Mouse (Mus musculus): ENCODE data around the gene Ect2.

Ect2 gene

DNA sequence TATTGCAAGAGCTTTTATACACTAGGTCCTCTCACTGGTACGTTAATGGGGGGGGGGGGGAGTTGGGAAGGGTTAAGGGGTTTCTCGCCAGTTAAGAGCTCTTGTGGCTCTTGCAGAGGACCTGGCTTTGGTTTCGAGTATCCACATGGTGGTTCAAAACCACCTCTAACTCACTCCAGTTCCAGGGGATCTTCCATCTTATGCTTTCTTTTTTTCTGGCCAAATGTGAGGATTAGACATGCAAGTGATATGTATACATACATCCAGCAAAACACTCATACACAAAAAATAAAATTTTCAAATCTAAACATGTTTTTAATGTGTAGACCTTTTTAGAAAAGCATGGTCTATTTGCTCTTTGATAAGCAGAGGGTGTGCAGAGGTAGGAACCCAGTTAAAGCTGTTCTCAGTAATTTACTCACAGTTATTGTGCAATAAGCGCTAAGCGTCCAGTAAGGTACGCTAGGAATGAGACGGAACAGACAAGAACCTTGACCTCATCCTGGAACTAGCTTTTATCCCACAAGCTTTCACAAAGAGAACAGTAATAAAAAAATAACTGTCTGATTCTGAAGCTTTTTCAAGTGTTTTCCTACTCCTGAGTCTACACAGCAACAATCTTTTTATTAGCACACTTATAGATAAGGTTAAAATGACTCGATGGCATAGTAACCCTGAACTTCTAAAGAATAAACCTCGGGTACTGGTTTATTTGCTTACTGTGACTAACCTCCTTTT is 2.3 kb upstream of the Ect2 start:
- no peak for DNase-seq

DNA sequence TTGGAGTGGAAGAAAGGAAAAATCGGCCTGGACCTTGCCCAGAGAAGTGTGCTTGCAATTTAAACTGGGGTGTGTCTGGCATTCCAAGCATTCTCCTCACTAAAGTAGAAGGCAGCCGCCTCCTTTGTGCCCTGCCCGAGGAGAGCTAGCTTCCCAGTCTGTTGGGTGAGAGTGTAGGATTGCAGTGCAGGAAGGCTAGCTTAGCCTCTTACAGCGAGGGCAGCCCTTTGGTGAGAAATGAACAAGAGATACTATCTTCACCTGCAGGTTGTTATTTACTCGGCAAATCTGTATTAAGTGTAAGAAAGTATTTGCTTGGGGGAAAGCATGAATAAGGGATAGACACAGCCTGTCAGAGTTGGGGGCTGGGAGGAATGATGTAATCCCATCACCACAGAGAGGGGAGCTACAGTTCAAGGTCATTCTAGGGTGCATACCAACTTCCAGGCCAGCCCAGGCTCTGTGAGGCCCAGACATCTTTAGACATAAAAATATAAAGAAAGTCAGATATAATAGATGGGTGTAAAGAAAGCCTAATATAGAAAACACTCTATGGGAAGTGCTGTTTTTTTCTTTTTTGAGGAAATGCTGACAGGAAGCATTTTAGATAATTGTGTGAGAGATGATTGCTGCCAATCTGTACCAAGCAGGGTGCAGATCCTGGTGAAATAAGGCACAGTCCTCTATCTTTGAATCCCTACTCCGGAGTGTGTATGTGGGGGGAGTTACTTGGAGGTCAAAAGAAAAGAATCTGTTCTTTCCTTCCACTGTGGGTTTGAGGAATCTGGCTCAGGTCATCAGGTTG is 1.6 kb upstream of the Ect2 start:
- no peak for DNase-seq

DNA sequence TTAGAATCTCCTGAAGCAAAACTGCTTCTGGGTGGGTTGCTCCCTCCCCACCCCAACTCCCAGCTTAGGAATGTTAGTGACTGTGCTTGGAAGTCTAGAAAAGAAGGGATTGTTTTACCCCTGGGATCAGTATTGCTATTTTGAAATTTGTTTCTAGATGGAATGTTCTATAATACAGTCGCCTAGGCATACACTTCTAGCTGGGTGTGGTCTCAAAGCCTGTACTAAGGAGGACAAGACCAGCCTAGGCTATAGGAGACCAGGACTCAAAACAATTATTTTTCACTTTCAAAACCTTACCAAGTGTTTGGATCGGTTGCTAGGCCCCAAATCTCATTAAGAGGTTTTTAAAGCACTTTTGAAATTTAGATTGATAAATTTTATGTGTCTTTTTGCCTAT is 602 bp upstream of the Ect2 start:
- DNase-seq: no peak

DNA sequence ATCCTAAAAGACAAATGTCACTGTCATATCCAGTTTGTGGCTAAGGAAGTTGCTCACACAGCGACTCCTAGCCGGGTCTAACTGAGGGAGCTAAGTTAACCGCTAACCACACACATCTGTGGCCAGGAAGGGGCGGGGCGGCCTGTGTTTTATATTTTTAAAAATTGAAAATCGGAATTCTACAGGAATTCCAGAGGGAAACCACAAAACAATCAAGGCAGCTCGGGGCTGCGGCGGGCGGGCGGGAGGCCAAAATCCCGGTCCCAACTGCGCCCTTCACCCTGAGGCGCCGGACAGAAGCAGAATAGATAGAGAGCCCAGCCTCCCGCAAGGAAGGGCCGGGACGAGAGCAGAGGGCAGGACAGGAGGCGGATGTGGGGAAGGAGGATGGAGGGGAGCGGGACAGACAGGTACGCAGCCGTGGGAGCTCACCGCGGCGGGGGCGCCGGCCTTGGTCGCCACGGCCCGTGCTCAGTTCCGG is 447 bp downstream of the Ect2 start:
- no peak for DNase-seq

DNA sequence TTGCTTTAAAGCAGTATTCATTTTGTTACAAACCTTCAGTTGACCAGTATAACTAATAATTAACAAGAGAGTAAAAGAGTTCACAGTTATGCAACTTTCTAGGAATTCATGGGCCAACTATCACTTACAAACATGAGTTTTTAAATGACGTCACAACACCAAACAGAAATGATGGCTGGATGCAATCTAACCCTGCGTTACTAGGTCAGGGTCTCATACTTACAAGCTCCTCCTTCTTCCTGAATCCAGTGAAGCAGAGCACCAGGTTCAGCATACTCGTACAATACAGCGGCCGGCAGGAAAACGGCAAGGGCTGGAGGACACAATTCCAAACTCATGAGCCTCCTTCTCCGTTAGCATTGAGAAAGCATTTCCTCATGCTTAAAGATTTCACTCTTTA is 7.9 kb downstream of the Ect2 start:
- no peak for DNase-seq

DNA sequence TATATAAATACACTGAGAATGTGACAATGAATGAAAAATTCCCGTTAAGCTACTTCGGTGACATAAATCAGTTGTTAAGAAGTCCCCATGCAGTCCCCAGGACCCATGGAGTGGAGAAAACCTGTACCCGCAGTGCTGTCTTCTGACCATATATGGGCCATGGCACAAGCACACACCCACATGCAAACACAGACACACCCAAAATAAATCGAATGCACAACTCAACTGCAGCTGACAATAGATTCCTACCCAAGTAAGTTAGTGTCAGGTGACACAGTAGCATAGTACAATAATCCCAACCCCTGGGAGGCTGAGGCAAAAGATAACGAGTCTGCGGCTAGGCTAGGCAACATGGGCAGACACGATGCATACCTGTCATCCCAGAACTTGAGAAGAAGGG is 10.1 kb downstream of the Ect2 start:
- no peak for DNase-seq

DNA sequence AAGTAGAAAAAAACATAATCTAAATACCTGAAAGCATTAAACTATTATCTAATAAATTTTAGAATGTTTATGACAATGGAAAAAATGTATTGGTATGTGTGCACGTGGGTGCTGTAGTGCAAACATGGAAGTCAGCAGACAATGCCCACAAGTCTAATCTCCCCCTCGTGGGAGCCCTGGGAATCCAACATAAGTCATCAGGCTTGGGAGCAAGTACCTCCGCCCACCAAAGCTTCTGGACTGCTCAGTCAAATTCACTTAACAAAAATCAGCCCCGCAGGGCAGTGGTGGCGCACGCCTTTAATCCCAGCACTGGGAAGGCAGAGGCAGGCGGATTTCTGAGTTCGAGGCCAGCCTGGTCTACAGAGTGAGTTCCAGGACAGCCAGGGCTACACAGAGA is 13.6 kb downstream of the Ect2 start:
- no peak for DNase-seq

DNA sequence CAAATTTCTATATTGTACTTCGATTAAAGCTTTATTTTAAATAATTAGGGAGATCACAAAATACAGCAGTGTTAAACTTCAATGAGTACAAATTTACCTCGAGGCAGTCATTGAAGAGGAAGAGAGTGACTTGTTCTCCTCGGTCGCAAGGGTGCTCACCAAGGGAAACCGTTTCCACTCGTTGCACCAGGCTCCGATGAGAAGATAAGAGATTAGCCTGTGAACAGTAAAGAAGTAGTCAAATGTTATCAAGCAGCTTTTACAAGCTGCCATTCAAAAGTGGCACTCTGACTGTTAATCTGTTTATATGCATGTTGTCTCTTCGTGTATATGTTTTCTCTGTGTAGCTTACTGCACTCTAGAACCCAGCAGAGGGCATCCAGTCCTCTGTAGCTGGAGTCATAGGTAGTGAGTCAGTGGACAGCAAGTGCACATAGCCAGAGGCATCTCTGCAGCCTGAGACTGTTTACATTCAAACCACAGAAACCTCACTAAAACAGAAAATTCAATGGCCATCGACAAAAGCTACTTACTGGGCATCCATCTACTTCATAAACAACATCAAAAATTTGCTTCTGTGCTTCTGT is 31.7 kb downstream of the Ect2 start:
- DNase-seq: no peak

DNA sequence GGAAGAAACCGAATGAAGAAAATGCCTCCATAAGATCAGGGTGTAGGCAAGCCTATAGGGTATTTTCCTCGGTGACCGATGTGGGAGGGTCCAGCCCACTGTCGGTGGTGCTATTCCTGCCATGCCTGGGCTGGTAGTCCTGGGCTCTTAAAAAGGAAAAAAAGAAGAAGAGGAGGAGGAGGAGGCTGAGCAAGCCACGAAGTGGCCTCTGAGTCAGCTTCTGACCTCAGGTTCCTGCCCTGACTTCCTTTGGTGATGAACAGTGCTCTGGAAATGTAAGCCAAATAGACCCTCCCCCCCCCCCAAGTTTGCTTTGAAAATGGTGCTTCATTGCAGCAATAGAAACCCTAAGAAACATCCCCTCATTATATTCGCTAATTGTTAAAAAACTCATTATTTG is 32.7 kb downstream of the Ect2 start:
- no peak for DNase-seq

DNA sequence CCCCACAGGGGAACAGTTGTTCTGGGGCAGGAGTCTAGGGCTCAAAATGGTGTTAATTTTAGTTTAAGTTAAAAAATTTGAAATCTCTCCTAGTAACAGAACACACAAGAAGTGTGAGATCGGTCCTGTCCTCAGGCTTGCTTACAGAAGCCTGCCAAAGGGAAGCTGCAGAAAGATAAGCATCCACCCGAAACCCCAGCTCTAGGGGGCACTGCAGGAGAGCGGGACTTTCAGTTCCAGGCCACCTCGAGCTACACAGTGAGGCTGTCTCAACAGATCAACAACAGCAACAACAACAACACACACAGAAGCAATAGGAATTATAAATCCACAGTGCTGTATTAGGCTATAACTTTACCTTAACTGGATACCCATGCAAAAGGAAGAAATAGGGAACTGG is 35.5 kb downstream of the Ect2 start:
- no peak for DNase-seq

DNA sequence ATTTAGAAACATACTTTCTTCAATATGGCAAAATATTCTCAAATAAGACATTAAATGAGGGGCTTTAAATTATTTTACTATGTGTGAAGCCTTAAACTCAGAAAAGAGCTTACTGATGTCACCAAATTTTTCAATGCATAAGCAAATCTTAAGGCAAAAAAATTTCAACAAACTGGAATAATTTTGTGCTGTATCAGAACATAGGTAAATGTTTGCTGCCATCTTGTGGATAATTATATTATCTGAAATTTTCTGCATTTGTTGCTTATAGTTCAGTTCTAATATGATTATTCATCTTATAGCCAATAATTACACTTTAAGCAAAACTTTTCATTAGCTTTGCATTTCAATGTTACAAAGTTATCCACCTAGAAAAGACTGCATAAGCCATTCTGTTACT is 42.8 kb downstream of the Ect2 start:
- no peak for DNase-seq

DNA sequence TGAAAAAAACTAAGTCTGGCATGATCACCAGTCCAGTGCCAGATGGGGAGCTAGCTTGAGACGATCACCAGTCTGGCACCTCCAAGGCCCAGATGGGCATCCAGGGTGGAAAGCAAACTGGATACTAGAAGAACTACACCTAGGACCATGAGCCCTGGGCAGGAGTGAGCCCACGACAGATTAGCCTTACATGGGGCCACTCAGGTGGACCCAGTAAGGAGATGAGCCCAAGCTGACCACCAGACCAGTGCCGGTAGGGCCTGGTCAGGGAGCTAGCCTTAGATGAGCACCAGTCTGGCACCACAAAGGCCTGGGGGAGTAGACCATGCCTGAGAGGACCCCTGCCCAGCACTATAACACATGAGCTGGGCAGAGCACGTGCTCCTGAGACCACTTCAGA is 44.6 kb downstream of the Ect2 start:
- no peak for DNase-seq

DNA sequence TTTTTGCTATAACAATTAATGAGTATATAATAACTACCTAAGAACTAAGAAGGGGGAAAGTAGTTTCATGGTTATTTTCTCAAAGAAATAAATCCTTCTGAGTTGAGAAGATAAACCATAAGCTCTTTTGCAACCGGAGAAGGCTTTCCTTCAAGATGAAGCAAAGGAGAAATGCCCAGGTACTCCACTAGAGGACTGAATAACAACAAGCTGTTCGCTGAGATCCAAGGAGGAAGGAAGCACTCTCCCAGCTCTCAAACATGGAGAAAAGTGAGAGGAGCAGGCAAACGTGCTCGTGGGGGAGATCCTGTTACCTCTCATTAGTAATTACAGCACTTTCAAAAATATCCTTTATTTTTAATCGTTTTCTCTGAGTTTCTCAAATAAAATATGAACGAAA is 46.5 kb downstream of the Ect2 start:
- no peak for DNase-seq

DNA sequence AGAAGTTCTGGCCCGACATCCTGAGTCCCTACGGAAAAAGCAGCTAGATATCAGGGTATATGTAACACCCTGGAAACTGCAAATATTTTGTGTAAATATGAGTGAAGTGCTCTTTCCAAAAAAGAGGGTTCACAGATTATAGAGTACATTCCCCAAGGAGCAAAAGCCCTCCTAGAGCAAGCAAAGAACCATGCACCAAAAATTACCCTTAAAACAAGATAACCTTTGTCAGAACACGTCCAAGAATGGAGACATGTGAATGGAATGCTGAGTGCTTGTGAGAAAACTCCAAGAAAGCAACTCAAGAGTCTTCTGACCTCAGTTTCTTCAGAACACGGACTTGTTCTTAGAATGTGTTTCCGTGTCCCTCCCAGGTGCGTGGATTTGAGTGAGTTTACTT is 50.7 kb downstream of the Ect2 start:
- no peak for DNase-seq

DNA sequence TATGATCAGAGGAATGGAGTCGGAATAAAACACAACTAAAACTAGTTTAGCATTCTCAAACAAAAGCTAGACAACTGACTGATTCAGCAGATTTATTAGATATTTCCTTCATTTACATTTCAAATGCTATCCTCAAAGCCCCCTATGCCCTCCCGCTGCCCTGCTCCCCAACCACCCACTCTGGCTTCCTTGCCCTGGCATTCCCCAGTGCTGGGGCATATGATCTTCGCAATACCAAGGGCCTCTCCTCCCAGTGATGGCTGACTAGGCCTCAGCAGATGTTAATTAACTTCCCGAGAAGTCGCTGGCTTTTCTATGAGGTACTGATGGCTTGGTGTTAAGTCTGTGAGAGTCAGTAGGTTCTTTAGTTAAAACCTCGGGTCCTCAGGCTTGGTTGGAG is 55.0 kb downstream of the Ect2 start:
- DNase-seq: no peak

DNA sequence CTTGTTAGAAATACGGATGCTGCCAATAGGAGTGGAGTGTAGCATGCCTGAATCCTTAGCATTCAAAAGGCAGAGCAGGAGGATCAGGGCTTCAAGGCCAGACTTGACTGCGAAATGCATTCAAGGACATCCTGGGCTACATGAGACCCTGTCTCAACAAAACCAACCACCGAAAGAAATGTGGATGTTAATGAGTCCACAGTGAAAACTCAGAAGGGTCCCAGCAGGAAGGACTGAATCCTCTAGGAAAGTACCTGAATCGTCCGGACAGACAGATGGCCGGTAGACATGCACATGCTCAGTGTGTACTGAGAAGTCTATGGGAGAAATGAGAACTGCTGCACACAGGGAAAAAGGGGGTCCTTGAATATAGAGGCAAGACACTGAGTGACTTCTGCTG is 67.5 kb downstream of the Ect2 start:
- no peak for DNase-seq

DNA sequence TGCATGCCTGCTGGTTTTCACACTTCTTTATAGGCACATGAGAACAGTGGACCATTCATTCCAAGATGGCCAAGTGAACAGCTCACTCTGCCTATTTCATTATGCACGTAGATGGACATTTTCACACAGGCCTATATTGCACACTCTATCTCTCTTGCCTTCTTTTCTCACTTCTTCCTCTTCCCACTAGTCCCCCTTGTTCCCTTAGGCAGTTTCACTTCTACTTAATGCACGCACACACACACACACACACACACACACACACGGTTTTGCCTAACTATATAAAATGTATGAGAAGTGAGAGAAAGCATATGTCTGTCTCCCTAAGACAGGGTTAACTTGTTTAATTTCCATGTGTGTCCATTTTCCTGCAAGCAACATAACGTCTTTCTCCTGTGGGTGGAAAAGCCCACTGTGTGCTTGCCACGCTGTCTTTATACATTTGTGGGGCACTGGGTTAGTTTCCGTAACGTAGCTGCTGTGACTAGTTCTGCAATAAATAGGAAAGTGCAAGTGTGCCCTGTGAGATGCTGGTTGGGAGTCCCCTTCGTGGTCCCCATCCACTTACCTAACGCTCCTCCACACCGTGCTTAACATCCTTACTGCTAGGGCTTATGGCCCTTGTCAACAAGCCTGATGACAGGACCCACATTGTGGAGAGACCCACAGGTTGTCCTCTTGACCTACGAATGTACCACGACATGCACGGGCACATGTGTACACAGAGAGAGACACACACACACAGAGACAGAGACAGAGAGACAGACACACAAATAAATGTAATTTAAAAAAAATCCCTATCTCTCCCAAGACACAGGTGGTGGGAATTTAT is 72.2 kb downstream of the Ect2 start:
- DNase-seq: no peak

DNA sequence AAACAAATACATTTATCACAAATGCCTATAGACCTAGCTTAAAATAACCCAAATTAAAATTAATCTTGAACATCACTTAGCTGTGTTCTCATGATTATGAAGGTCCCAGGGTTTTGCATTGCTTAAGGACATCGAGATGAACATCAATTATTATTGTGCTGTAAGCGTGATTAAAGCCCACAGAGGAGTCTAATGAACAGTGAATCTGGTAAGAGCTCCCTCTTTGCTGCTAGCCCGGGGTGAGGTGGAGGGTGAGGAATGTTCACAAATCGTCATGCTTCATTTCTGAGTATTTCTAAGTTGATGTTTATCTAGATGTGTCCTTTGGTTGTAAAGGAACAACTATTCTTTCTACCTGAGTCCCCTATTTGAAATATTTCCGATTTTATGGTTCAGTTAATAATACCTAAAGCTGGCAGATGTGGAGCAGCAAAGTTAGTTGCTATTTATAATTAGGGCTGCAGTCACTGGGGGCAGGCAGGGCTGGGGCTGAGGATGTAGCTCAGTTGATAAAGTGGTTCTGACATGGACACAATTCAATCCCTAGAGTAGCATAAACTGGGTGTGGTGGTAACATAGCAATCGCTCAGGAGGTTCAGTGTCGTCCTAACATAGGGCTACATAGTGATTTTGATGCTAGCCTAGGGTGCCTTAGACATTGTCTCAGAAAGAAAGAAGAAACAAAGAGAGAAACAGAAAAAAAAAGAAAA is 73.5 kb downstream of the Ect2 start:
- DNase-seq: no peak

DNA sequence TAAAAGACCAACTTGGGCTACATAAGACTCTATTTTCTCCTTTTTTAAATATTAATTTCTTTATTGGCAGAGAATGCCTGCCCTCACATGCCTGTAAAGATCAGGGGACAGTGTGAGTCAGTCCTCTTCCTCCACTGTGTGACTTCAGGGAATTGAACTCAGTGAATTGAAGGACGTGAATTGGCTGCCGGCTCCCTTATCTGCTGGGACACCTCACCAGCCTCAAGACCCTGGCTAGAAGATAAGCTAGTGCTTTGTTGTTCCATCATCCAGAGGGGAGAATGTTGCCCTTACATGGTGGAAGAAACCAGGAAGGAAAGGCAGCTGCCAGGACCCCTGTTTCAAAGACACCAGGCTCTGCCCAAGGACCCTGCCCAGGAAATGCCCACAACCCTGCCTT is 79.8 kb downstream of the Ect2 start:
- no peak for DNase-seq

DNA sequence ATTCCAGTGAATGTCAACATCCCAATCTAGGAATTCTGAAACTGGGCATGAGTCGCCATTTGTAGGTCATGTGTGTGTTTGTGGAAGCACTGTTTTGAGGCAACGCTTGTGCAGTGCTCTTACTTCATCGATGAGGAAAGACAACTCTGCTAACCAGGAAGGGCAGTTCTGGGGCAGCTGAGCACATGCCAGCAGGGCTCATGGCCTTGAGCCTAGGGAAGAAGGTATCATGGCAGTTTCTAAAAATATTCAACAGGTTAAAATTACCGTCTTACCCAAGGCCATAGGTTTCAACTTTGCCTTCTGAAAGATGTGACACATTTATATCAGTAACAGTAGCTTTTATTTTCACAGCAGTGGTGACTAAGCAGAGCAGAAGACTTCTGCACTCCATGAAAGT is 82.0 kb downstream of the Ect2 start:
- DNase-seq: no peak

DNA sequence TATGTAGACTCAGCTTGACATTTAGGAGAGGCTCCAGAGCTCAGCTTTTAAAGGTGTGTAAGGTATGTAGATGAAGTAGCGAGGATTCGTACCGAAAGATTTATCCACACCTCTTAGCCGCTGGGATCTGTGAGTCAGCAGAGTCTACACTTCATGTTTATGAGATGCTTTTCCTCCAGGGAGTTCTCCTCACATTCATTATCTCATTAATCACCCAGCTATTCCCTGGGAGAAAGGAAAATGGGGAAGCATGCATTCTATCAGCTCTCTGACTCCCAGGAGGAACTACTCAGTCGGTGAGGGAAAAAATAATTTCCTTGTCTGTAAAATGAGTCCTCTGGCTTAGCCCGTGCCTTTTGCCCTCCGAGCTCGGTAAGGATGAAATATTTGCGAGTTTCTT is 83.3 kb downstream of the Ect2 start:
- DNase-seq: no peak

DNA sequence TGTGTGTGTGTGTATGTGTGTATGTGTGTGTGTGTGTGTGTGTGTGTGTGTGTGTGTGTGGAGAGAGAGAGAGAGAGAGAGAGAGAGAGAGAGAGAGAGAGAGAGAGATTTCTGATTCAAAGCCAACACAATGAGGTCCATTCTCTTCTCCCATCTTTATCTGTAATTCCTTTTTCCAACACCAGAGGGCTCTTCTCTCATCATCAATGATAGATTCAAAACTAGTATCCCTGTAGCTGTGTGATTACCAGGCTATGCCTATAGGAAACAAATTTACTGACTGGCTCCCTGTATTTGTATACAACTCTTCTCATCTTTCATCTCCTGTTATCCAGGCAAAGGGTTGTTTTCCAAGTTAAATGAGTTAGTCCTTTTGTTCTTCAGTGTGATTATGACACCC is 86.5 kb downstream of the Ect2 start:
- no peak for DNase-seq

DNA sequence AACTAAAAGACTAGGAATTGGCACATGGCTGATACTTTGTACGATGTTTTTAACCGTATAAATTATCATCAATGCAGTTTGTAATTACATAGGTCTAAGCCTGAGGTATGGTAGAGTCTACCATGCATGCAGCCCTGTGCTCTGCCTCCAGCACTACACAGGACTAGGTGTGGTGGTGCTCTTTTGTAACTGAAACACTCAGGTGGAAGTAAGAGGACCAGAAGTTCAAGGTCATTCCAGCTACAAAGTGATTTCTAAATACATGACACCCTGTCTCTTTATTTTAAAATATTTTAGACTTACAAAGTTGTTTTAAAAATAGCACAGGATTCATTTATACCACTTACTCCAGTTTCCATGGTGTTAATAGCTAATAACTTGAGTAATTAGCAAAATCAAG is 88.8 kb downstream of the Ect2 start:
- no peak for DNase-seq

All from spleen, adult 18-20 months (tissue).